Mouse (Mus musculus) MEL (cell line): ENCODE results near the gene Umad1. TPM values are rescaled to one million over a fixed set of nuclear protein-coding genes. Genes with fewer than 3 reads are reported as not detected.

ENCODE experiments used
- DNase-seq: peaks from one replicate; pipeline ENCODE4 v3.0.0; 2011; ENCODE audit warnings: low read depth, low spot score
- H3K27ac ChIP-seq: 2 replicates; pipeline ENCODE4 v1.5.1; 2012; ENCODE audit warnings: low read depth, mild to moderate bottlenecking, control low read depth, low read length, moderate library complexity; ENCODE audit not compliant: control insufficient read depth
- H3K27me3 ChIP-seq, 2 experiments: fragments of 150-350 bp in 1 of 2; sonication (generic) in 1 of 2; 2 replicates each; pipeline ENCODE4 v1.6.1; 2012; ENCODE audit warnings: low read length in 2 of 2, mild to moderate bottlenecking in 2 of 2, improper control_type of control experiment in 1 of 2, moderate library complexity in 1 of 2; ENCODE audit not compliant: insufficient read depth in 2 of 2, control insufficient read depth in 1 of 2
- H3K36me3 ChIP-seq, 2 experiments: 2 replicates each; pipeline ENCODE4 v1.6.1; 2012 to 2014; ENCODE audit warnings: low read length in 2 of 2, improper control_type of control experiment in 1 of 2, inconsistent platforms in 1 of 2, mild to moderate bottlenecking in 1 of 2; ENCODE audit not compliant: insufficient read depth in 2 of 2, control insufficient read depth in 1 of 2
- H3K4me1 ChIP-seq, 2 experiments: fragments of 150-350 bp in 1 of 2; sonication (generic) in 1 of 2; 2 replicates each; pipeline ENCODE4 v1.6.1; 2012; ENCODE audit warnings: low read length in 2 of 2, improper control_type of control experiment in 1 of 2, mild to moderate bottlenecking in 1 of 2; ENCODE audit not compliant: insufficient read depth in 2 of 2, control insufficient read depth in 1 of 2
- H3K4me3 ChIP-seq, 2 experiments: fragments of 150-350 bp in 1 of 2; sonication (generic) in 1 of 2; 2 replicates each; pipeline ENCODE4 v1.5.1; 2012; ENCODE audit warnings: low read depth in 2 of 2, low read length in 2 of 2, mild to moderate bottlenecking in 2 of 2, moderate library complexity in 2 of 2, control low read depth in 1 of 2, improper control_type of control experiment in 1 of 2; ENCODE audit not compliant: control insufficient read depth in 1 of 2, insufficient read depth in 1 of 2
- H3K79me2 ChIP-seq: 2 replicates; pipeline ENCODE4 v1.6.1; 2012; ENCODE audit warnings: mild to moderate bottlenecking, low read length, moderate library complexity; ENCODE audit not compliant: control insufficient read depth, poor library complexity, insufficient read depth
- H3K9ac ChIP-seq: 2 replicates; pipeline ENCODE4 v1.6.1; 2012; ENCODE audit warnings: low read depth, mild to moderate bottlenecking, control low read depth, low read length, moderate library complexity; ENCODE audit not compliant: control insufficient read depth, poor library complexity, severe bottlenecking
- H3K9me3 ChIP-seq: fragments of 150-350 bp; sonication (generic); replicated peaks from 2 replicates; pipeline ENCODE4 v1.6.1; 2012; ENCODE audit warnings: mild to moderate bottlenecking, low read length, improper control_type of control experiment, moderate library complexity; ENCODE audit not compliant: insufficient read depth
- BHLHE40 ChIP-seq: IDR thresholded peaks from 2 replicates; pipeline ENCODE4 v1.6.1; 2012; ENCODE audit warnings: low read depth, mild to moderate bottlenecking, inconsistent platforms, low read length, improper control_type of control experiment, borderline replicate concordance
- CHD1 ChIP-seq: IDR thresholded peaks from 2 replicates; pipeline ENCODE4 v1.6.1; 2012; ENCODE audit warnings: low read depth, mild to moderate bottlenecking, inconsistent platforms, low read length, improper control_type of control experiment
- CTCF ChIP-seq, 3 experiments: IDR thresholded peaks in 2 of 3; conservative IDR thresholded peaks in 1 of 3; 2 replicates each; pipeline ENCODE4 v1.5.1; 2011 to 2012; ENCODE audit warnings: low read length in 3 of 3, low read depth in 2 of 3, mild to moderate bottlenecking in 2 of 3, improper control_type of control experiment in 1 of 3, inconsistent platforms in 1 of 3, mixed read lengths in 1 of 3, moderate library complexity in 1 of 3; ENCODE audit not compliant: control insufficient read depth in 1 of 3, insufficient read depth in 1 of 3, poor library complexity in 1 of 3, severe bottlenecking in 1 of 3
- E2F4 ChIP-seq: IDR thresholded peaks from 2 replicates; pipeline ENCODE4 v1.6.1; 2011; ENCODE audit warnings: low read depth, low read length, improper control_type of control experiment, borderline replicate concordance
- ELF1 ChIP-seq: IDR thresholded peaks from 2 replicates; pipeline ENCODE4 v1.6.1; 2014; ENCODE audit warnings: low read depth, mild to moderate bottlenecking, inconsistent platforms, low read length, improper control_type of control experiment, moderate library complexity
- HCFC1 ChIP-seq: IDR thresholded peaks from 2 replicates; pipeline ENCODE4 v1.6.1; 2012; ENCODE audit warnings: low read depth, mild to moderate bottlenecking, inconsistent platforms, low read length, improper control_type of control experiment, moderate library complexity
- JUND ChIP-seq: IDR thresholded peaks from 2 replicates; pipeline ENCODE4 v1.6.1; 2011; ENCODE audit warnings: low read depth, mild to moderate bottlenecking, improper control_type of control experiment, low read length
- KAT2A ChIP-seq: conservative IDR thresholded peaks from 2 replicates; pipeline ENCODE4 v1.6.1; 2012; ENCODE audit warnings: low read depth, low read length, improper control_type of control experiment, inconsistent platforms
- MAX ChIP-seq: IDR thresholded peaks from 2 replicates; pipeline ENCODE4 v1.6.1; 2011; ENCODE audit warnings: low read length, improper control_type of control experiment
- MAZ ChIP-seq: IDR thresholded peaks from 2 replicates; pipeline ENCODE4 v1.6.1; 2012; ENCODE audit warnings: low read depth, mild to moderate bottlenecking, inconsistent platforms, low read length, improper control_type of control experiment
- MYC ChIP-seq: IDR thresholded peaks from 2 replicates; pipeline ENCODE4 v1.6.1; 2011; ENCODE audit warnings: low read depth, mild to moderate bottlenecking, low read length, improper control_type of control experiment, moderate library complexity
- NELFE ChIP-seq: IDR thresholded peaks from 2 replicates; pipeline ENCODE4 v1.6.1; 2011; ENCODE audit warnings: low read depth, low read length, improper control_type of control experiment
- NRF1 ChIP-seq: IDR thresholded peaks from 2 replicates; pipeline ENCODE4 v1.6.1; 2014; ENCODE audit warnings: low read depth, mild to moderate bottlenecking, inconsistent platforms, low read length, improper control_type of control experiment, moderate library complexity; ENCODE audit not compliant: poor library complexity, insufficient read depth, severe bottlenecking
- POLR2AphosphoS5 ChIP-seq: IDR thresholded peaks from 2 replicates; pipeline ENCODE4 v1.6.1; 2012; ENCODE audit warnings: low read depth, borderline replicate concordance, mild to moderate bottlenecking, inconsistent platforms, low read length, moderate library complexity, mixed read lengths
- RAD21 ChIP-seq: IDR thresholded peaks from 2 replicates; pipeline ENCODE4 v1.6.1; 2011; ENCODE audit warnings: mild to moderate bottlenecking, low read depth, low read length, improper control_type of control experiment
- RCOR1 ChIP-seq: IDR thresholded peaks from 2 replicates; pipeline ENCODE4 v1.6.1; 2012; ENCODE audit warnings: low read depth, mild to moderate bottlenecking, inconsistent platforms, low read length, improper control_type of control experiment
- SMC3 ChIP-seq: IDR thresholded peaks from 2 replicates; pipeline ENCODE4 v1.6.1; 2011; ENCODE audit warnings: low read depth, low read length, improper control_type of control experiment
- TBP ChIP-seq: IDR thresholded peaks from 2 replicates; pipeline ENCODE4 v1.8.0; 2011; ENCODE audit warnings: low read depth, low read length, improper control_type of control experiment
- USF2 ChIP-seq, 2 experiments: IDR thresholded peaks; 2 replicates each; pipeline ENCODE4 v1.6.1; 2011 to 2012; ENCODE audit warnings: improper control_type of control experiment in 2 of 2, low read length in 2 of 2, borderline replicate concordance in 1 of 2, inconsistent platforms in 1 of 2, low read depth in 1 of 2, mild to moderate bottlenecking in 1 of 2; ENCODE audit not compliant: insufficient read depth in 1 of 2
- ZMIZ1 ChIP-seq: IDR thresholded peaks from 2 replicates; pipeline ENCODE4 v1.6.1; 2012; ENCODE audit warnings: low read depth, mild to moderate bottlenecking, inconsistent platforms, low read length, improper control_type of control experiment, moderate library complexity
- polyA plus RNA-seq, 2 experiments: library from polyadenylated mRNA; stranded (reverse) in 1 of 2; unstranded in 1 of 2; fragments of >175 nt in 1 of 2; fragments of >200 nt in 1 of 2; gene quantifications; 2 replicates each; pipeline versions ENCODE4 v1.2.1 to v1.2.4; 2012; ENCODE audit warnings: low replicate concordance in 2 of 2, low read depth in 1 of 2; ENCODE audit not compliant: insufficient read length in 2 of 2, insufficient read depth in 1 of 2, missing spikeins in 1 of 2
- total RNA-seq: library from RNA; depleted of rRNA; stranded (reverse); fragments of 300-350 nt; gene quantifications from 2 replicates; pipeline ENCODE4 v1.2.3, GENCODE M21; 2012

Gene Umad1
- total and polyA plus RNA-seq, 3 experiments, result 5.3 to 9.7 TPM; not detected in 1

GRCm38 (mm10) chr6:8419485-8420186, 160.5 kb downstream of the Umad1 start:
- Histone ChIP-seq H3K27me3 (no peaks in the 10 kb centered on the region), H3K9ac (no peak overlapping the region), H3K79me2 (no peaks in the 10 kb centered on the region), H3K9me3 (no peaks in the 10 kb centered on the region), H3K4me1 (peaks cover 23 to 24% of the 10 kb centered on the region in 2 experiments), H3K4me3 (no peak overlapping the region), H3K36me3 (peaks cover 0 to 27% of the 10 kb centered on the region in 2 experiments; a peak in 2 of 4 replicates), H3K27ac (no peak overlapping the region)
- no peak for DNase-seq
- no peak for TF ChIP-seq BHLHE40
- TF ChIP-seq E2F4, result no peak
- no peak for TF ChIP-seq NELFE

- no peak for TF ChIP-seq KAT2A
- no peak for TF ChIP-seq TBP
- TF ChIP-seq ELF1, result no peak
- no peak for TF ChIP-seq CTCF (IDR thresholded peaks at IDR 0.05 in 2 of 3, conservative IDR thresholded peaks at IDR 0.05 in 1 of 3; ENCODE audit: control insufficient read depth in 1 of 3, insufficient read depth in 1 of 3, low read depth in 2 of 3, low read length in 3 of 3, poor library complexity in 1 of 3, severe bottlenecking in 1 of 3)
- TF ChIP-seq RCOR1, result no peak
- TF ChIP-seq NRF1, result no peak
- no peak for TF ChIP-seq HCFC1
- TF ChIP-seq USF2 (IDR thresholded peaks at IDR 0.05; ENCODE audit: borderline replicate concordance in 1 of 2, insufficient read depth in 1 of 2, low read depth in 1 of 2, low read length in 2 of 2), result no peak
- no peak for TF ChIP-seq NELFE
- TF ChIP-seq CHD1, result no peak
- TF ChIP-seq E2F4, result no peak
- TF ChIP-seq MAX, result no peak
- TF ChIP-seq SMC3, result no peak
- TF ChIP-seq RAD21, result no peak
- TF ChIP-seq MAZ, result no peak
- TF ChIP-seq BHLHE40, result no peak
- TF ChIP-seq POLR2AphosphoS5, result no peak
- no peak for TF ChIP-seq MYC
- no peak for TF ChIP-seq JUND
- TF ChIP-seq ZMIZ1, result no peak
- TF ChIP-seq, all 39 proteins: peak for 0
- H3K36me3 ChIP-seq, result peaks cover 0 to 32% of the 10 kb centered on the region in 2 experiments; a peak in 2 of 4 replicates
- H3K4me3 ChIP-seq, result no peak overlapping the region
- H3K4me1 ChIP-seq, result peaks cover 25 to 26% of the 10 kb centered on the region in 2 experiments
- H3K79me2 ChIP-seq, result no peaks in the 10 kb centered on the region
- H3K27me3 ChIP-seq, result no peaks in the 10 kb centered on the region
- no peaks in the 10 kb centered on the region for H3K9me3 ChIP-seq
- H3K9ac ChIP-seq, result no peak overlapping the region
- no peak for DNase-seq
- H3K27ac ChIP-seq, result no peak overlapping the region
Observed at GRCm38 (mm10) chr6:8420187-8420503, 161.1 kb downstream of the Umad1 start.
